Comparison of ENCODE assay signal across 27 mouse cellular contexts in the genomic region with DNA sequence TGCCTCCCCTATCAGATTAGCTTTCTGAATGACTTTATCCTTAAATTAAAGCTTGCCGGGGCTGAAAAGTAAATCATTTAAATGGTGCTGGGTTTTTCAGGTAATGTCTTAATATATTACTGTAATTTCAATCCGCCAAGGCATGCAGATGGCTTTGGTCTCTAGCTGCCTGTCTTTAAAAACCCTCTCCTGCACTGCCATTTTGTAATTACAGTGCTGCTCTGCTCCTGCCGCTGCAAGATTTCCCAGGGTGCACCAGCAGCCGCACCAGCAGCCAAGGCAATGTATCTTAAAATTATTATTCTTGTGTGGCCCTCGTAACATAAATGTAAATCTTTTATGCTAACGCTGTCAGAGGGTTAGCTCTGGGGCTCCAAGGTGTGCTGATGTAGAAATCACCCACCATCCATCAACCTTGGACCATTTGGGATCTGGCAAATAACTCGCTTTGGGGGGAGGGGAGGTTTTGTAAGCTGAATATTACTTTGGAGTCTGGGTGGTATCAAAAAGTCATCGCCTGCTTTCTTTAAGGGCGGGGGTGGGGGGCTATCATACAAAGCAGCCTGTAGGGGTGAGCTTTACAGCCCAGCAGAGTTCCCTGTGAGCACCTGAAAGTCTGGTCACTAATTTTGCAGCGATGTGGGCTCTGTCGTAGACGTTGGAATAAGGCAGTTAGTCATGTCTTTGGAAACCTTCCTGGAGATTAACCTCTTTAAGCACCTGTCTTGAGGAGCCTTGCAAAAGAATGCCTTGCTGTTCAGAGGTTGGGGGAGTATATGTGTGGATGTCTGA.
A peak's percentile ranks its signal among the peaks of the same experiment; 100 is the strongest.
DNase-seq lines count a peak whose midpoint lies in the region; ATAC-seq and TF ChIP-seq lines count a peak whose summit lies in the region.
"Had no signal": no experiment of that assay in that cellular context is flagged by ENCODE, and none has a peak within 500 bp of the region (broad histone marks: within the 10 kb centered on the region; RNA-seq: fewer than 3 reads in every experiment).

No protein-coding gene starts in this region.

- WGBS in intestine, embryonic 14.5 days = 50% methylated on average over 12 of the region's 12 CpGs
- 65% methylated on average over 12 of the region's 12 CpGs for WGBS in intestine, postnatal 0 days
- 49% methylated on average over 12 of the region's 12 CpGs for WGBS in neural tube, embryonic 13.5 days
- 88% methylated on average over 12 of the region's 12 CpGs for WGBS in cerebellum, adult 2 months

- no peak for ATAC-seq in intestine, embryonic 14.5 days (replicated peaks; ENCODE audit: low FRiP score, low TSS enrichment, low read depth)
- no peak for ATAC-seq in intestine, postnatal 0 days
- peak; percentile 91 for ATAC-seq in neural tube, embryonic 13.5 days (ENCODE audit: low read depth)
- ATAC-seq: forebrain, embryonic 15.5 days; midbrain, embryonic 15.5 days had no signal

- TF ChIP-seq CTCF in intestine, postnatal 0 days (IDR thresholded peaks at IDR 0.05; ENCODE audit: low read depth) = no peak
- TF ChIP-seq CTCF in brain, embryonic 14.5 days (IDR thresholded peaks at IDR 0.05; ENCODE audit: borderline replicate concordance, extremely low read depth, insufficient read depth, insufficient read length) = no peak
- no peak for TF ChIP-seq CTCF in cerebellum, adult 2 months (IDR thresholded peaks at IDR 0.05; ENCODE audit: borderline replicate concordance, insufficient read depth, low read depth, low read length)

- H3K9ac ChIP-seq in intestine, embryonic 14.5 days (ENCODE audit: low read length) = no peak overlapping the region
- H3K9ac ChIP-seq in intestine, postnatal 0 days (ENCODE audit: low read depth, low read length) = no peak overlapping the region
- H3K9ac ChIP-seq in neural tube, embryonic 13.5 days = no peak overlapping the region
- H3K9ac ChIP-seq: embryonic facial prominence, embryonic 12.5 days; forebrain, embryonic 15.5 days; heart, embryonic 13.5 days; liver, embryonic 15.5 days; lung, embryonic 14.5 days; midbrain, embryonic 15.5 days had no signal

- no peaks in the 10 kb centered on the region for H3K4me1 ChIP-seq in intestine, embryonic 14.5 days (replicated peaks; ENCODE audit: control insufficient read depth, insufficient read depth, low read length)
- no peaks in the 10 kb centered on the region for H3K4me1 ChIP-seq in intestine, postnatal 0 days (replicated peaks; ENCODE audit: control insufficient read depth, insufficient read depth, low read length)
- peaks cover 20% of the 10 kb centered on the region for H3K4me1 ChIP-seq in neural tube, embryonic 13.5 days (replicated peaks)
- H3K4me1 ChIP-seq in cerebellum, adult 2 months (ENCODE audit: control insufficient read depth, insufficient read depth, low read length) = no peaks in the 10 kb centered on the region
- H3K4me1 ChIP-seq: embryonic facial prominence, embryonic 12.5 days; forebrain, embryonic 15.5 days; heart, embryonic 13.5 days; liver, embryonic 15.5 days; midbrain, embryonic 10.5 days; midbrain, embryonic 15.5 days had no signal

- no peak for TF ChIP-seq POLR2A in brain, embryonic 14.5 days (IDR thresholded peaks at IDR 0.05; ENCODE audit: borderline replicate concordance, extremely low read depth, insufficient read depth, insufficient read length, poor library complexity, severe bottlenecking)
- TF ChIP-seq POLR2A in cerebellum, adult 2 months (IDR thresholded peaks at IDR 0.05; ENCODE audit: borderline replicate concordance, insufficient read depth, low read length) = no peak

- no peak overlapping the region for H3K27ac ChIP-seq in intestine, embryonic 14.5 days (ENCODE audit: low read depth)
- no peak overlapping the region for H3K27ac ChIP-seq in intestine, postnatal 0 days (ENCODE audit: low read depth, low read length)
- H3K27ac ChIP-seq in neural tube, embryonic 13.5 days (replicated peaks) = peak overlapping the region; percentile 83
- H3K27ac ChIP-seq in cerebellum, adult 2 months (ENCODE audit: insufficient read depth, low read length) = no peak overlapping the region
- H3K27ac ChIP-seq: embryonic facial prominence, embryonic 12.5 days; forebrain, embryonic 15.5 days; heart, embryonic 13.5 days; layer of hippocampus, adult 2 months; liver, embryonic 15.5 days; midbrain, embryonic 10.5 days; midbrain, embryonic 15.5 days; stomach, postnatal 0 days had no signal

- no peaks in the 10 kb centered on the region for H3K36me3 ChIP-seq in intestine, embryonic 14.5 days (ENCODE audit: control insufficient read depth, insufficient read depth, low read length)
- H3K36me3 ChIP-seq in intestine, postnatal 0 days (ENCODE audit: control insufficient read depth, insufficient read depth) = no peaks in the 10 kb centered on the region
- no peaks in the 10 kb centered on the region for H3K36me3 ChIP-seq in neural tube, embryonic 13.5 days
- H3K36me3 ChIP-seq: embryonic facial prominence, embryonic 12.5 days; forebrain, embryonic 15.5 days; heart, embryonic 13.5 days; liver, embryonic 15.5 days; midbrain, embryonic 10.5 days; midbrain, embryonic 15.5 days had no signal

- no peak for DNase-seq in intestine, embryonic 14.5 days (ENCODE audit: low spot score)
- DNase-seq in brain, embryonic 14.5 days (ENCODE audit: low read depth) = peak; percentile 48
- peak; percentile 49 for DNase-seq in forelimb bud, embryonic 11.5 days (ENCODE audit: low read depth, low spot score)
- no peak for DNase-seq in cerebellum, adult 2 months
- no peak for DNase-seq in adrenal gland, postnatal 36 days
- DNase-seq: B cell, adult 2 months; cerebellum, adult 9-10 months; embryo, embryonic 11 days; heart, postnatal 10 days; kidney, adult 11 months; kidney, postnatal 36 days; left cerebral cortex, postnatal 4 days; lung, embryonic 14.5 days; right cerebral cortex, postnatal 4 days; thymus, adult 18-20 months; thymus, postnatal 25 days had no signal

- no peaks in the 10 kb centered on the region for H3K9me3 ChIP-seq in intestine, embryonic 14.5 days (ENCODE audit: control insufficient read depth, low read length)
- H3K9me3 ChIP-seq in intestine, postnatal 0 days (ENCODE audit: control insufficient read depth) = no peaks in the 10 kb centered on the region
- no peaks in the 10 kb centered on the region for H3K9me3 ChIP-seq in neural tube, embryonic 13.5 days
- H3K9me3 ChIP-seq: embryonic facial prominence, embryonic 12.5 days; forebrain, embryonic 15.5 days; liver, embryonic 15.5 days; midbrain, embryonic 10.5 days; midbrain, embryonic 15.5 days had no signal

- no peaks in the 10 kb centered on the region for H3K27me3 ChIP-seq in intestine, embryonic 14.5 days (replicated peaks; ENCODE audit: control insufficient read depth, insufficient read depth, low read length)
- H3K27me3 ChIP-seq in intestine, postnatal 0 days (replicated peaks; ENCODE audit: control insufficient read depth, insufficient read depth, low read length) = no peaks in the 10 kb centered on the region
- H3K27me3 ChIP-seq in neural tube, embryonic 13.5 days = no peaks in the 10 kb centered on the region
- no peaks in the 10 kb centered on the region for H3K27me3 ChIP-seq in cerebellum, adult 2 months (ENCODE audit: control insufficient read depth, insufficient read depth, low read length)
- H3K27me3 ChIP-seq: embryonic facial prominence, embryonic 12.5 days; forebrain, embryonic 15.5 days; heart, embryonic 13.5 days; liver, embryonic 15.5 days; midbrain, embryonic 15.5 days had no signal

- H3K4me2 ChIP-seq in intestine, embryonic 14.5 days (ENCODE audit: low read length) = peak overlapping the region; percentile 11; the same call in 1 of the 2 replicates
- no peak overlapping the region for H3K4me2 ChIP-seq in intestine, postnatal 0 days (replicated peaks; ENCODE audit: low read depth)
- H3K4me2 ChIP-seq in neural tube, embryonic 13.5 days = no peak overlapping the region
- H3K4me2 ChIP-seq: embryonic facial prominence, embryonic 12.5 days; forebrain, embryonic 15.5 days; heart, embryonic 13.5 days; liver, embryonic 15.5 days; lung, embryonic 14.5 days; midbrain, embryonic 15.5 days had no signal

- no peak overlapping the region for H3K4me3 ChIP-seq in intestine, embryonic 14.5 days (ENCODE audit: low read depth, low read length)
- no peak overlapping the region for H3K4me3 ChIP-seq in intestine, postnatal 0 days (ENCODE audit: low read depth, low read length)
- H3K4me3 ChIP-seq in neural tube, embryonic 13.5 days = no peak overlapping the region
- H3K4me3 ChIP-seq in cerebellum, adult 2 months (replicated peaks; ENCODE audit: insufficient read depth, low read depth, low read length) = no peak overlapping the region
- H3K4me3 ChIP-seq: embryonic facial prominence, embryonic 12.5 days; forebrain, embryonic 15.5 days; heart, embryonic 13.5 days; layer of hippocampus, adult 2 months; liver, embryonic 15.5 days; midbrain, embryonic 10.5 days; midbrain, embryonic 15.5 days; myocyte had no signal

Comparison
In these comparisons a context has a peak if more than half of its experiments do, and no peak if none do; other contexts are left out.
1. DNase-seq: peak in brain, embryonic 14.5 days (single experiment) and forelimb bud, embryonic 11.5 days (single experiment); none in intestine, embryonic 14.5 days (single experiment), cerebellum, adult 2 months (0 of 2) and adrenal gland, postnatal 36 days (0 of 2).